17 mouse cellular contexts compared by ENCODE assay signal in the genomic region with DNA sequence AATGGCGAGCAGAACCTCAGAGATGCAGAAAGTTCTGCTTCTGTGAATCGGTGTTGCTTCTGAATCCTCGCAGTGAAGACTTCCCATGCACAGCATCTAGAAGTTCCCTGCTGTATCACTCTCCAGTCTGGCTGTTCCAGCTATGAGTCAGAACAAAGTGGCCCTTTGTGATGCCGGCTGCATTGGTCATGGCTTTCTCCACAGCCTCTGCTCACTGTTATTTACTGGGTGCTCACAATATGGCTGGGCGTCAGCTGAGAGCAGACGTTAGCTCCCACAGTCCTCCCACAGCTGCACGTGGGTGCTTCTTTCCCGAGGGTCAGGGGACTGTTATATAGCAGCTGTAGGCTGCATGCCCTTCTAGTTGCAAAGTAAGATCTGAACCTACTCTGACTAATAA. TPM values are rescaled to one million over a fixed set of nuclear protein-coding genes. Genes with fewer than 3 reads are reported as not detected.
DNase-seq lines count a peak whose midpoint lies in the region; ATAC-seq lines count a peak whose summit lies in the region.
"Had no signal": no experiment of that assay in that cellular context is flagged by ENCODE, and none has a peak within 500 bp of the region (broad histone marks: within the 10 kb centered on the region; RNA-seq: fewer than 3 reads in every experiment).

No protein-coding gene starts in this region.

- ATAC-seq in neural tube, embryonic 12.5 days (ENCODE audit: low FRiP score, low read depth) = peak; percentile 57
- ATAC-seq in inflammation-experienced regulatory T-cells, adult 6 months = no peak
- ATAC-seq: intestine, embryonic 15.5 days had no signal

- H3K4me3 ChIP-seq in neural tube, embryonic 12.5 days = no peak overlapping the region
- H3K4me3 ChIP-seq: embryonic facial prominence, embryonic 12.5 days; heart, adult 2 months; intestine, embryonic 15.5 days had no signal

- no peaks in the 10 kb centered on the region for H3K36me3 ChIP-seq in neural tube, embryonic 12.5 days
- H3K36me3 ChIP-seq: embryonic facial prominence, embryonic 12.5 days; intestine, embryonic 15.5 days had no signal

- H3K9ac ChIP-seq in neural tube, embryonic 12.5 days = no peak overlapping the region
- H3K9ac ChIP-seq: embryonic facial prominence, embryonic 12.5 days; intestine, embryonic 15.5 days had no signal

- no peaks in the 10 kb centered on the region for H3K27me3 ChIP-seq in neural tube, embryonic 12.5 days (replicated peaks)
- H3K27me3 ChIP-seq: embryonic facial prominence, embryonic 12.5 days; intestine, embryonic 15.5 days had no signal

- H3K4me2 ChIP-seq in neural tube, embryonic 12.5 days (replicated peaks) = no peak overlapping the region
- H3K4me2 ChIP-seq: embryonic facial prominence, embryonic 12.5 days; intestine, embryonic 15.5 days had no signal

- intact Hi-C loops in heart, postnatal 14 days (cut with DNase I) = no loop called here

- H3K4me1 ChIP-seq in neural tube, embryonic 12.5 days = peaks cover 23% of the 10 kb centered on the region
- H3K4me1 ChIP-seq: embryonic facial prominence, embryonic 12.5 days; intestine, embryonic 15.5 days had no signal

- WGBS in neural tube, embryonic 12.5 days = 42% methylated on average over 8 of the region's 8 CpGs

- no peak overlapping the region for H3K27ac ChIP-seq in neural tube, embryonic 12.5 days
- H3K27ac ChIP-seq: embryonic facial prominence, embryonic 12.5 days; heart, adult 2 months; intestine, embryonic 15.5 days; macrophage; stomach, postnatal 0 days had no signal

- no peaks in the 10 kb centered on the region for H3K9me3 ChIP-seq in neural tube, embryonic 12.5 days
- H3K9me3 ChIP-seq: embryonic facial prominence, embryonic 12.5 days; intestine, embryonic 15.5 days had no signal

- DNase-seq in heart, adult 11 months = peak; percentile 55
- DNase-seq in heart, postnatal 14 days = no peak
- no peak for DNase-seq in neural tube, embryonic 10.5 days (ENCODE audit: extremely low spot score, low spot score)
- DNase-seq in left cerebral cortex, adult 18-20 months (ENCODE audit: low spot score in 2 of 2) = peak; percentile 46 to 55
- DNase-seq in retina, postnatal 1 day = peak; percentile 53
- DNase-seq in urinary bladder, postnatal 36 days (ENCODE audit: low spot score in 2 of 2) = no peak
- DNase-seq: adrenal gland, postnatal 10 days; cerebellum, postnatal 36 days; heart, adult 2 months; kidney, postnatal 10 days; lung, adult 2 months had no signal

RNA-seq across cellular contexts. Expression of gene Leprot, which starts 58.6 kb away (rescaled TPM):
- 10 to 100 TPM; 31.5 to 33.1 TPM for total RNA-seq in heart, postnatal 14 days (2021)
- polyA plus RNA-seq in neural tube, embryonic 12.5 days (2016; fragmentation: Nextera tagmentation; extraction: Ambion mirVana) = 70.4 and 73.8 TPM in 2 replicates
- total RNA-seq in left cerebral cortex, adult 18-20 months (2021) = 10 to 100 TPM; 25.8 to 26.9 TPM
- 10 to 100 TPM; 77.9 to 93.4 (median 82.1) TPM for polyA plus RNA-seq in inflammation-experienced regulatory T-cells, adult 6 months (2017; shearing (Covaris generic))

Comparison
In these comparisons a context has a peak if more than half of its experiments do, and no peak if none do; other contexts are left out.
1. DNase-seq: peak in heart, adult 11 months (single experiment), left cerebral cortex, adult 18-20 months (2 of 2) and retina, postnatal 1 day (single experiment); none in heart, postnatal 14 days (0 of 2), neural tube, embryonic 10.5 days (single experiment) and urinary bladder, postnatal 36 days (0 of 2).